Mouse (Mus musculus) ES-E14 (cell line): Measurements from ENCODE around the gene Nipal3.

Source experiments
- CHD2 ChIP-seq: IDR thresholded peaks from 2 replicates; pipeline ENCODE4 v1.6.1; 2014; ENCODE audit warnings: mild to moderate bottlenecking, low read depth, low read length, inconsistent platforms
- HCFC1 ChIP-seq: IDR thresholded peaks from 2 replicates; pipeline ENCODE4 v1.6.1; 2012; ENCODE audit warnings: low read length, inconsistent platforms, borderline replicate concordance; ENCODE audit not compliant: insufficient read depth
- MAFK ChIP-seq: IDR thresholded peaks from 2 replicates; pipeline ENCODE4 v1.6.1; 2014; ENCODE audit warnings: mild to moderate bottlenecking, low read depth, low read length, inconsistent platforms; ENCODE audit not compliant: insufficient read depth
- ZC3H11A ChIP-seq: IDR thresholded peaks from 2 replicates; pipeline ENCODE4 v1.6.1; 2012; ENCODE audit warnings: low read depth, mild to moderate bottlenecking, inconsistent platforms, low read length, borderline replicate concordance

GRCm38 (mm10) chr4:135434395-135434789 lies 60.4 kb downstream of the Nipal3 start:
- TF ChIP-seq CHD2: no peak
- no peak for TF ChIP-seq HCFC1
- TF ChIP-seq ZC3H11A: no peak
- TF ChIP-seq MAFK: no peak
